Mouse (Mus musculus): ENCODE data around the gene Fkbp11.
"Not testable (repeated sequence)": the region's sequence is repeated elsewhere in the genome, so short reads cannot be mapped to it uniquely, and the experiment has no call there.

Fkbp11 gene

GRCm38 (mm10) chr15:98727443-98728321, at the start of gene Fkbp11:
Gene Fkbp11 (minus strand): TSS chr15:98728198.
- in situ Hi-C loops (cut with MboI; ENCODE audit: unreplicated experiment in 2 of 2), result no loop called here

GRCm38 (mm10) chr15:98777762-98778161, 49.8 kb upstream of the Fkbp11 start, which contains the start of gene Wnt10b:
Gene Wnt10b (minus strand): TSS chr15:98778150.
- in situ Hi-C loops (cut with MboI; ENCODE audit: unreplicated experiment in 2 of 2), result no loop called here

GRCm38 (mm10) chr15:98777005-98777616, 49.1 kb upstream of the Fkbp11 start:
- in situ Hi-C loops (cut with MboI; ENCODE audit: unreplicated experiment in 2 of 2), result no loop called here

GRCm38 (mm10) chr15:98776280-98777004, 48.4 kb upstream of the Fkbp11 start:
- in situ Hi-C loops (cut with MboI; ENCODE audit: unreplicated experiment in 2 of 2), result no loop called here

- in situ Hi-C loops (cut with MboI; ENCODE audit: unreplicated experiment in 2 of 2), result no loop called here
Measured at GRCm38 (mm10) chr15:98775533-98775932, 47.5 kb upstream of the Fkbp11 start.

GRCm38 (mm10) chr15:98774096-98774495, 46.1 kb upstream of the Fkbp11 start:
- in situ Hi-C loops (cut with MboI; ENCODE audit: unreplicated experiment in 2 of 2), result no loop called here

- in situ Hi-C loops (cut with MboI; ENCODE audit: unreplicated experiment in 2 of 2), result no loop called here
Measured at GRCm38 (mm10) chr15:98772511-98773211, 44.7 kb upstream of the Fkbp11 start.

GRCm38 (mm10) chr15:98771813-98772425, 43.9 kb upstream of the Fkbp11 start:
- in situ Hi-C loops (cut with MboI; ENCODE audit: unreplicated experiment in 2 of 2), result no loop called here

GRCm38 (mm10) chr15:98768259-98768658, 40.3 kb upstream of the Fkbp11 start:
- in situ Hi-C loops (cut with MboI; ENCODE audit: unreplicated experiment in 2 of 2), result no loop called here

- in situ Hi-C loops (cut with MboI; ENCODE audit: unreplicated experiment in 2 of 2), result no loop called here
Measured at GRCm38 (mm10) chr15:98765929-98766328, 37.9 kb upstream of the Fkbp11 start.

GRCm38 (mm10) chr15:98762670-98763529, 34.9 kb upstream of the Fkbp11 start, which contains the start of gene Arf3:
Gene Arf3 (minus strand): TSS chr15:98763214.
- in situ Hi-C loops (cut with MboI; ENCODE audit: unreplicated experiment in 2 of 2), result no loop called here

- in situ Hi-C loops (cut with MboI; ENCODE audit: unreplicated experiment in 2 of 2), result no loop called here
Measured at GRCm38 (mm10) chr15:98762201-98762621, 34.2 kb upstream of the Fkbp11 start.

GRCm38 (mm10) chr15:98754125-98754524, 26.1 kb upstream of the Fkbp11 start:
- in situ Hi-C loops (cut with MboI; ENCODE audit: unreplicated experiment in 2 of 2), result no loop called here

GRCm38 (mm10) chr15:98753021-98753423, 25.0 kb upstream of the Fkbp11 start:
- in situ Hi-C loops (cut with MboI; ENCODE audit: unreplicated experiment in 2 of 2), result no loop called here

GRCm38 (mm10) chr15:98749093-98749492, 21.1 kb upstream of the Fkbp11 start:
- in situ Hi-C loops (cut with MboI; ENCODE audit: unreplicated experiment in 2 of 2), result no loop called here

- in situ Hi-C loops (cut with MboI; ENCODE audit: unreplicated experiment in 2 of 2), result no loop called here
Measured at GRCm38 (mm10) chr15:98747296-98747695, 19.3 kb upstream of the Fkbp11 start.

- in situ Hi-C loops (cut with MboI; ENCODE audit: unreplicated experiment in 2 of 2), result no loop called here
Measured at GRCm38 (mm10) chr15:98746344-98746965, 18.5 kb upstream of the Fkbp11 start.

GRCm38 (mm10) chr15:98743863-98744262, 15.9 kb upstream of the Fkbp11 start:
- in situ Hi-C loops (cut with MboI; ENCODE audit: unreplicated experiment in 2 of 2), result not testable (repeated sequence)
